Mouse (Mus musculus) megakaryocyte-erythroid progenitor cell, adult 5 weeks (primary cell): ENCODE results near the gene Gm2012. TPM values are rescaled to one million over a fixed set of nuclear protein-coding genes. Genes with fewer than 3 reads are reported as not detected.

Experiments used
- polyA plus RNA-seq: library from polyadenylated mRNA; stranded (reverse); fragments of >175 nt; gene quantifications from 2 replicates; pipeline ENCODE4 v1.2.3, GENCODE M21; 2012

Gm2012 gene
- not detected in 2 replicates for polyA plus RNA-seq

DNA sequence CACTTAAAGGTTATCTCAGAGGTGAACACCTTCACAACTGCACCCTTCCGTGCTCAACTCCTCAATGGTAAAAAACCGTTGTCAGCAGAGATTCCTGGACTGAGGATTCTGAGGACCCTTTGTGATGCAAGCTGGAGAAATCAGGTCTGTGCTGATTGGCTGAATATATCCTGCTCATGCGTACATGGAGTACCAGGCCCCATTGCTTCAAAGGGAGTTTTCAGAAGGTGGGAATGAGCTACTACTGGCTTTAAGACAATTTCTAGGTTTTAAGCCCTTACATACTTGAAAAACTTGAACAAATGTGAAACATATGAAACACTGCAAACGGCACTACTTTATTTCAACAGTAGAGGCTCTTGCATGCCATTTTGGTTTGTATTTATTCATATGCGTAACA is at the start of gene Gm2012:
Gm2012 (minus strand) TSS at position 101 of the 400 bp plus-strand sequence.

Other genes with a start within 250 kb of the Gm2012 start
- not detected in 2 replicates for gene Gm5168, start 180.3 kb downstream of the Gm2012 start, polyA plus RNA-seq
- not detected in 2 replicates for gene Gm2030, start 78.7 kb upstream of the Gm2012 start, polyA plus RNA-seq